Mouse (Mus musculus): Measurements from ENCODE around the gene Ctsh.

GRCm38 (mm10) chr9:90035168-90035567 is 18.8 kb upstream of the Ctsh start:
- TF ChIP-seq CTCF (IDR thresholded peaks at IDR 0.05; ENCODE audit: low read depth) (no peak), EP300 (IDR thresholded peaks at IDR 0.05; ENCODE audit: low read depth) (no peak)

Measured in liver, embryonic 14.5 days (tissue).